Mouse (Mus musculus): Measurements from ENCODE around the gene Il17rd. TPM values are rescaled to one million over a fixed set of nuclear protein-coding genes. Genes with fewer than 3 reads are reported as not detected.

Il17rd gene
- polyA plus RNA-seq, 1 experiment from 2014 or later = 0.06 TPM

DNA sequence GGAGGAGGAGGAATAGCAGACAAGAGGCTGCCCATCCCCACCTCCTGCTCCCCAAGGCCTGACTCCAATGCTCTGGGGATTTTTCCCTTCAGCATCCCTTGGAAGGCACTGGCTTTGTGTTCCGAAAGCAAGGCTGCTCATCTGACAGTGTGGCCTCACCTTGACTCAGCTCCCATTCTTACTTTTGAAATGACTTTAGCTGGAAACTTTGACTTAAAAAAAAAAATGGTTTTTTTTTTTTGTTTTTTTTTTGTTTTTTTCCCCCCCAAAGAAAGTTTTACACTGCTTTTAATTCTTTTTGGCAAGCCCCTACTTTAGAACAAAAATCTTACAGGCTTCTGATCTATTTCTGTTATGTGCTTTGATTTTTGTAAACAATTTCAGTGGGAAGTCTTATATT lies 24.6 kb downstream of the Il17rd start:
- H3K4me3 ChIP-seq (ENCODE audit: inconsistent target) = no peak overlapping the region
- no peak overlapping the region for H3K27ac ChIP-seq
- 100% methylated on average over 1 of the region's 1 CpGs for WGBS (ENCODE audit: missing documents)
- no peaks in the 10 kb centered on the region for H3K36me3 ChIP-seq (ENCODE audit: inconsistent target)
- H3K79me2 ChIP-seq (ENCODE audit: inconsistent target) = no peaks in the 10 kb centered on the region

DNA sequence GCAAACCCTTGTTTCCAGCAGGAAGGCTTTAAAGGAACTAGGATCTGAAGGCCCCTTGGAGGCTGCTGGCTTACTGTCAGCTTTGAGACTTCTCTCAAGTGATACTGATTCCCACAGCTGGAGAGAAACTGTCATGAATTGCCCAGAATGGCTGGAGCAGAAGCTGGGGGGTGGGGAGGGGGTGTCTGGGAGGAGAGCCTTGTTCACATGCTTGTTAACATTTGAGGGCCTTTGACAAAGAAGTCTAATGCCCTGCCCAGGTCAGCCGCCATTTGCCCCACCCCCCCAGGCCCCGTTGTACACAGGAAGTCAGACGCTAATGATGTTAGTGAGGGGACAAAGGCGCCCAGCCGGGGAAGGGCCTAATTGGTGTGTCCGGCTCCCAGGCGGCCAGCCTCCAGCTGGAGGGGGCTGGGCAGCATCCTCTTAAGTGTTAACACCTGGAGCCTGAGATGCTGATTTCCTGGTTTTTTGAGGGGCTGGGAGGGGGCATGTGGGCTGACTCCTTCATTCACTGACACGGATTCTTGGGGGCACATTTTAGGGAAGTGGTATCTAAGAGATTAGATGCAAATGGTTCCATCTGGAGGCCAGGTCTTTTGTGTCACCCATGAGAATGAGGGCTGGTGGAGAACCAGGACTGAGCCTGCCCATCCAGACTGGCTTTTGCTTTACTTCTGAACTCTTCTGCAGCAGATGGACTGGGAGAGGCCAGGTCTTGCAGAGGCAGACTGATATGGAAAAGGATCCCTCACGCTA lies 27.6 kb downstream of the Il17rd start:
- Histone ChIP-seq H3K27ac (no peak overlapping the region), H3K79me2 (ENCODE audit: inconsistent target) (no peaks in the 10 kb centered on the region), H3K36me3 (ENCODE audit: inconsistent target) (no peaks in the 10 kb centered on the region), H3K4me3 (ENCODE audit: inconsistent target) (no peak overlapping the region)
- 37% methylated on average over 9 of the region's 9 CpGs for WGBS (ENCODE audit: missing documents)

DNA sequence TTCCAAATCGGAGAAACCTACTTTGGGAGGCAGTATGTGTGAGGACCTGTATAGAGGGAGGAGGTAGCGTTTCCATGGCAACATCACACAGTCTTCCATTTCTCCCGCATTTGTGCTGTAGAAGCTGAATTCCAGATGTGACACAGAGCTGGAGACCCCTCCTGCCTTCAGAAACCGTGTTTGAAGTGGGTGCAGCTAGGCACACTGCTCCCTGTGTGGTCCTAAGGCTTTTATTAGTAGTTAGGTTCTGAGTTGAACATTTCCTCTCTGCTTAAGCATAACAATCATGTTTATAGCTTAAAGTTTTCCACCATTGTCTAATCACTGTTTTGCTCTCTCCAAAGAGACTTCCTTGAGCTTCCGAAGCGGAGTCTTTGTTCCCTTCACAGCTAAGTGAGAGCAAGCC lies 29.1 kb downstream of the Il17rd start:
- Histone ChIP-seq H3K36me3 (ENCODE audit: inconsistent target) (no peaks in the 10 kb centered on the region), H3K27ac (no peak overlapping the region), H3K79me2 (ENCODE audit: inconsistent target) (no peaks in the 10 kb centered on the region), H3K4me3 (ENCODE audit: inconsistent target) (no peak overlapping the region)
- 81% methylated on average over 6 of the region's 6 CpGs for WGBS (ENCODE audit: missing documents)

DNA sequence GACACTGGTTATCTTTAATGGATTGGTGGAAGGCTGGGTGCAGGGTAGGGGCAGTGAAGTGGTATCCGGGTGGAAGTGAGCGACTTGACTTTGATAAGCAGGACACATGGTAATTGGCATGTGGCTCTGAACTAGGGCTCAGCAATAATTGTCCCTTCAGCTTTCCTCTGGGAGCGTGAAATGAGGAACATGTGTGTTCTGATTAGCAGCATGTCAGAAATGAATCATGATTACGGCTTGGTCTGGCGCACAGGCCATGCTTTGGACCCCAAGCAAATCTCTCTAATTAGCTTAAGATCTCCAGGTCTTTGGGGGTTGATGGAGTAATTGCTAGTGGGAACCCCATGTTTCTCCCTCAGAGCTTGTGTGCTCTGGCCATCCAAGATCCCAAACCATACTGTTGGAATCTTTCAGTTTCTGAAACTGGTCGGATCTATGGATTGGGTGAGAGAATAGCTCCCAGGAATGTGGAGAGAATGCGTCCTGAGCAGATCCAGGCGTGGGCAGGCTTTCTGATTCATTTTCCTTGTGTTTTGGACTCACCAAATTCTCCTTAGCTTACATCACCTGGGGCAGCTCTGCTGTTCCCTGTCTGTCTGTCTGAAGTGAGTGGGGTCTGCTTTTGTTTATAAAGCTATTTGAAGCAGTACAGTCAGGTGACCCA lies 30.8 kb downstream of the Il17rd start:
- H3K36me3 ChIP-seq (ENCODE audit: inconsistent target) = no peaks in the 10 kb centered on the region
- H3K79me2 ChIP-seq (ENCODE audit: inconsistent target) = no peaks in the 10 kb centered on the region
- no peak overlapping the region for H3K27ac ChIP-seq
- H3K4me3 ChIP-seq (ENCODE audit: inconsistent target) = no peak overlapping the region
- WGBS (ENCODE audit: missing documents) = 79% methylated on average over 8 of the region's 8 CpGs

DNA sequence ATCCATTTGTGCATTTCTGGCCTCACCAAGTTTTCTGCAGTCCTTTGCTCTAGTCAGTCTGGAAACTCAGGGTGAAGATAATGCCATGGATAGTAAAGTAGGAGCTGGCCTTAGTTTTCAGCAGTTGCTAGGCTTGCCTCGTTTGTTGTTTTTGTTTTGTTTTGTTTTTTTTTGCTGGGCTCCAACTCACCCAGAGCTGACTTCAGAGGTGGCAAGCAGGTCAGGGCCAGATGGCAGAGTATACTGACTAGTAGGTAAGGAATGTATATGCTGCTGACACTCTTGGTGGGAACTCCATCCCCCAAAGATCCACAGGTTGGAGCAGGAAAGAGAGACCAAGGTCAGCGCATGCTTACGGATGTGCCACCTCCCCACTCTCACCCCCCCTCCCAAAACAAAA lies 31.4 kb downstream of the Il17rd start:
- Histone ChIP-seq H3K27ac (no peak overlapping the region), H3K4me3 (ENCODE audit: inconsistent target) (no peak overlapping the region), H3K79me2 (ENCODE audit: inconsistent target) (no peaks in the 10 kb centered on the region), H3K36me3 (ENCODE audit: inconsistent target) (no peaks in the 10 kb centered on the region)
- WGBS (ENCODE audit: missing documents) = 96% methylated on average over 3 of the region's 3 CpGs

DNA sequence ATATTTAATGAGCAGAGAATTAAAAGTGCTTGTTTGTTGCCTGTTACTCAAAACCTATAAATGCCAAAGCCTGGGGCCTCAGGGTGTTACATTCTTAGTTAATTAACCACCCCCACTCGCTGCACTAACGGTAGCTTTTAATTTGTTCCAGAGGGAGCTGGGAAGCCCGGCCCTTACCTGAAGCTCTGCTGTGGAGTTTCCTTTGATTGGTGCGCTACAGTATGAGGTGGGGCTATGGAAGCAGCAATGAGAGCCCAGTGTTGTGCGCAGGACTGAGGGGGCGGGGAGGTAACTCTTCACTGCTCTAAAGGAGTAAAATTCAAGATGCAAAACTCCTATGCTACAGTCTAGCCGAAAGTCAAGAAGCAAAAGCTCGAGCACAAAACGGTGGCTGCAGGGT lies 32.0 kb downstream of the Il17rd start:
- Histone ChIP-seq H3K4me3 (ENCODE audit: inconsistent target) (no peak overlapping the region), H3K36me3 (ENCODE audit: inconsistent target) (no peaks in the 10 kb centered on the region), H3K27ac (no peak overlapping the region), H3K79me2 (ENCODE audit: inconsistent target) (no peaks in the 10 kb centered on the region)
- 85% methylated on average over 9 of the region's 9 CpGs for WGBS (ENCODE audit: missing documents)

DNA sequence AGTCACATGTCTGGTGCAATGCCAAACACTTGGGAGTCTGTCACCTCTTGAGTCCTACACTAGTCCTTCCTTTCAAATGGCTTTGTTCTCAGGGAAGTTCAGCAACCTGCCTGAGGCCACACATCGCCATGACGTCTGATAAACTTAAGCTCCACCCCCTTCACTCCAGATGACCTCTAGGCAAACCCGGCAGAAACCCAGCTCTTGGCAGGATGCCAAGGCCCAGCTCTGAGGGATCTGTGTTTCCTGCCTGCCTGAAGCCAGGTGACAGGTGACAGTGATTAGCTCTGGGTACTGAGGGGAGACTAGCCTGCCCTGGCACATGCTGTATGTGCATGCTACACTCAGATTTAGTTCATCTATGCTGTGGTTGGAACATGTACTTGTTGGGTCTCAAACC lies 33.2 kb downstream of the Il17rd start:
- Histone ChIP-seq H3K27ac (no peak overlapping the region), H3K79me2 (ENCODE audit: inconsistent target) (no peaks in the 10 kb centered on the region), H3K36me3 (ENCODE audit: inconsistent target) (no peaks in the 10 kb centered on the region), H3K4me3 (ENCODE audit: inconsistent target) (no peak overlapping the region)
- WGBS (ENCODE audit: missing documents) = 7% methylated on average over 3 of the region's 3 CpGs

DNA sequence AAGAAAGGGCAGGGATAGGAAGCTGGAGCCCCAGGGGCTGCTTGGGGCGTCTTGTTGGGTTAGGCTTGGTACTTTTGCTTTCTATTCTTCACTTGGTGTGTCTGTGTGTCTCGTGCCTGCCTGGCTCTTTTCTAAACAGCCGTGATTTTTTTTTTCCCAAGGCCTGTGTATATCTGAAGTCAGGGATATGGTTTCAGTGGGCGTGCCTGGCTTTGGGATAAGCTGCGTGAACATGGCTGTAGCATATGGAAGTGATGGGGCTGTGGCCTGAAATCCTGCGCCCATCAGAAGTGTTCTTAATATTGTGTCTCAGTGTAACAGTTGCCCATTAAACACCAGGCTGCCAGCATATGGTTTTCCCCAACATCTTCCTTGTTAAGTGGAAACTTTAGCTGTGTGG lies 36.3 kb downstream of the Il17rd start:
- WGBS (ENCODE audit: missing documents) = 75% methylated on average over 6 of the region's 6 CpGs

DNA sequence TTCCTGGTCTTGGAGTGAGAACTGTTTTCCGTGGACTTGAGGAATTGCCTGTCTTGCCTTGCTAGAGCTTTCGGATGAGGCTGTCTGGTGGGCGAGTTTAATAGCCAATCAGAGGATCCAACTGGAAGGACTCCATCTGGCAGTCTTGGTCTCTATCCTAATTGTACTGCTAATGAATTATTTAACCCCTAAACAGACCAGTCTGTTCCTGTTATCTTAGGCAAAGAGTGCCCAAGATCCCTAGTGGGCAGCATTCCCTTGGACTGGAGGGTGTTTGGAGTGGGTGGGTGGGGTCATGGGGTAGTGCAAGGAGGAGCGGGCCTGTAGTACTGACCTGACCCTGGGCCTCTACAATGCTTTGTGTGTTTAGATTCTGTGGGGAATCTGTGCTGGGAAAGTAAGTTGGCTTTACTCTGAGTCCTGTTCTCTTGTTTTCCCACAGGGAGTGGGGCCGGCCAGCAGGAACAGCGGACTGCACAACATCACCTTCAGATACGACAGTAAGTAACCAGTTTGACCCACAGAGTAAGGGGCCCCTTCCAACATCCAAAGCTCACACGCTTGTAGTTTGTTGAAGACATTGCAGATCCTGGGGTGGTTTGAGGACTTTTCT lies 37.3 kb downstream of the Il17rd start:
- Histone ChIP-seq H3K36me3 (ENCODE audit: inconsistent target) (no peaks in the 10 kb centered on the region), H3K79me2 (ENCODE audit: inconsistent target) (no peaks in the 10 kb centered on the region), H3K4me3 (ENCODE audit: inconsistent target) (no peak overlapping the region), H3K27ac (no peak overlapping the region)
- WGBS (ENCODE audit: missing documents) = 93% methylated on average over 8 of the region's 8 CpGs

More for the DNA sequence above, 36.3 kb downstream of the Il17rd start:
- H3K79me2 ChIP-seq (ENCODE audit: inconsistent target) = no peaks in the 10 kb centered on the region
- H3K27ac ChIP-seq = no peak overlapping the region
- no peaks in the 10 kb centered on the region for H3K36me3 ChIP-seq (ENCODE audit: inconsistent target)
- no peak overlapping the region for H3K4me3 ChIP-seq (ENCODE audit: inconsistent target)

DNA sequence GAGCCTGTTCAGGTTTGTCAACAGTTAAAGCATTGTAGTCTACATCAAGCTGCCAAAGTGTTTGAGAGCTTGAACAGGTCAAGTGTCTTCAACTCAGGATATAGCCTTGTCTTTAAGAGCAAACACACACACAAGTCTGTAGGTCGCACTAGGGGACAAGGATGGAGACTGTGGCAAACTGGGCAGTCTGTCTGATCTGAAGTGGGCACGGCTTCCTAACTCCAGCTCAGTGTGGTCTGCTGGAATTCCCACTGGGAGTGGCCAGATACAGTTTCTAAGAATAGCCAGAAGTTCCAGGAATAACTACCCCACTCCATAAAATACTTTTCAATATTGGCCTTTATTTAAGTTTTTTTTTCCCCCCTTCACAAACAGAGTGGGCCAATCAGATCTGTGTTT lies 37.8 kb downstream of the Il17rd start:
- H3K27ac ChIP-seq = no peak overlapping the region
- no peaks in the 10 kb centered on the region for H3K79me2 ChIP-seq (ENCODE audit: inconsistent target)
- H3K4me3 ChIP-seq (ENCODE audit: inconsistent target) = no peak overlapping the region
- WGBS (ENCODE audit: missing documents) = 89% methylated on average over 2 of the region's 2 CpGs
- no peaks in the 10 kb centered on the region for H3K36me3 ChIP-seq (ENCODE audit: inconsistent target)

DNA sequence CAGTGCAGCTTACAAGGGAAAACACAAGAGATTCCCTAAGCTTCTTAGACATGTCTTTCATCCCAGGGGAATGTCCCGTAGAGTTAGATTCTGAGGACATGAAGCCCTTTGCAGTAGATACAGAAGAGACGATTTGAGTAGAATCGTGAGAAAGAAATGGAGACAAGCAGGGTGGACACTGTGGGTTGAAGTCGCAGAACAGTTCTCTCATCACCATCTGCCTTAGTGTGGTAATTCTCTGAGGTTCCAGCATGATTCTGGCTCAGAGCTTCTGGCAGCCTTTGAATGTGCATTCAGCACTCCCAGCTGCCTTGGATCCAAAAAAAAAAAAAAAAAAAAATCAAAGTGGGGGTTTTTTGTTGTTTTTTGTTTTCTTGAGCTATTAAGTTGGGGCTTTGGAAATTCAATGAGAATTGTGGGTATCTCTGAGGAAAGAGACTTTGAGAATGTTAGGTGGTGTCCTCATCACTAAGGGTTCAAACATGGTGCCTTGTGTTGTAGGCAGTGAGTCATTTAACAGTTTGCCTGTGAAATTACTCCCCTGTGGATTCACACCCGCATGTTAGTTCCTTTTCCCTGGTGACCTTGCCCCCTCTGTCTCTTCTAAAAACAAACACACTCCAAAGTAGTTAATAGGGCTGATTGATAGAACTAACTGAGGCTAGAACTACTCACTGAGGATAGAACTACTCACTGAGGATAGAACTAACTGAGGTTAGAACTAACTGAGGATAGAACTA lies 43.0 kb downstream of the Il17rd start:
- Histone ChIP-seq H3K4me3 (ENCODE audit: inconsistent target) (no peak overlapping the region), H3K36me3 (ENCODE audit: inconsistent target) (no peaks in the 10 kb centered on the region), H3K27ac (no peak overlapping the region), H3K79me2 (ENCODE audit: inconsistent target) (no peaks in the 10 kb centered on the region)
- WGBS (ENCODE audit: missing documents) = 87% methylated on average over 5 of the region's 5 CpGs

DNA sequence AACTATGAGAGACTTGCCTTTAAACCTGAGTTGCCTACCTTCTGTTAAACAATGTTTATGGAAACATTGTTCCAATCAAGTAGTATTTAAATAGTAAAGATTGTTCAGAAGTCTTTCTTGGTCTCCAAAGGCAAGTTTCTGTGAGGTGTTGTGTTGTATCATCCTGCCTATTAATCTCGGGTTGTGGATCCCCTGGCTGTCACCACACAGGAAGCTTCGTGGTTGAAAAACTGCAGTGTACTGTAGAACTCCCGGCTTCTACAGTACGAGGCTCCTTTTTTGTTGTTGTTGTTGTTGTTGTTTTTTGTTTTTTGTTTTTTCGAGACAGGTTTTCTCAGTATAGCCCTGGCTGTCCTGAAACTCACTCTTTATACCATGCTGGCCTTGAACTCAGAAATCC lies 46.7 kb downstream of the Il17rd start:
- Histone ChIP-seq H3K27ac (no peak overlapping the region), H3K79me2 (ENCODE audit: inconsistent target) (no peaks in the 10 kb centered on the region), H3K4me3 (ENCODE audit: inconsistent target) (no peak overlapping the region), H3K36me3 (ENCODE audit: inconsistent target) (no peaks in the 10 kb centered on the region)
- 23% methylated on average over 5 of the region's 5 CpGs for WGBS (ENCODE audit: missing documents)

DNA sequence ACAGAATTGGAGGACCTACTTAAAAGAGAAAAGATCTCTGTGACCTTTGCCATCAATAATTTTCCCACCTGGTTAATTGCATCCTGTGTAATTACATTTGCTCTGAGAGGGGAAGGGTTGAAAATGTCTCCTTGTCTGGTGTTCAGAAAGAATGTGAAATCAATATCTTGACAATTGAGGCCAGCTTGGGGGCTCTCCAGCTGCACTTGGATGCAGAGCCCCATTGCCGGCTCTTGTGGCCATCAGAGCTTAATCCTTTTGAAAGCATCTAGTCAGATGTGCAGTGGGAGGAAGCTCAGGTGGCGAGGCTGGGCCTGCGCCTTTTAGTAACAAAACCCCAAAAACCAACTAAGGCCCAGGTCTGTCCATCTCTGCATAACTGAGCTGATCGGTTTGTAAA lies 47.3 kb downstream of the Il17rd start:
- 82% methylated on average over 4 of the region's 4 CpGs for WGBS (ENCODE audit: missing documents)
- Histone ChIP-seq H3K36me3 (ENCODE audit: inconsistent target) (no peaks in the 10 kb centered on the region), H3K4me3 (ENCODE audit: inconsistent target) (no peak overlapping the region), H3K27ac (no peak overlapping the region), H3K79me2 (ENCODE audit: inconsistent target) (no peaks in the 10 kb centered on the region)

DNA sequence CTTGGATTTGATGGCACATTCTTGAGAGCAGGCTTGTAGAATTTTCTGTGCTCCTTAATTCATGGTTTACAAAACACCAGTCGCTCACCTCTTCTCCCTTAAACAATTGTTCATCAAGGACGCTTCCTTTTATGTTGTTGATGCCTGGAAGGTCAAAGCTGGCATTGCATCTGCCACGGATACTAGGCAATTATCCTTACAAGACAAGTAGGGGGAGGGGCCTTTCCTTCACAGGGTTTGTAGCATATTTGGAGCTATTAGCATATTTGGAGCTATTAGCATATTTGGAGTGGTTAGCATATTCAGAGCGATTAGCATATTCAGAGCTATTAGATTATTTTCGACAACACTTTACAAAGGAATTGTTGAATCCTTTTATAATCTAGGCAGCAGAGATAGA lies 55.5 kb downstream of the Il17rd start:
- H3K36me3 ChIP-seq (ENCODE audit: inconsistent target) = no peaks in the 10 kb centered on the region
- no peak overlapping the region for H3K27ac ChIP-seq
- no peak overlapping the region for H3K4me3 ChIP-seq (ENCODE audit: inconsistent target)
- WGBS (ENCODE audit: missing documents) = 93% methylated on average over 5 of the region's 5 CpGs
- H3K79me2 ChIP-seq (ENCODE audit: inconsistent target) = no peaks in the 10 kb centered on the region

DNA sequence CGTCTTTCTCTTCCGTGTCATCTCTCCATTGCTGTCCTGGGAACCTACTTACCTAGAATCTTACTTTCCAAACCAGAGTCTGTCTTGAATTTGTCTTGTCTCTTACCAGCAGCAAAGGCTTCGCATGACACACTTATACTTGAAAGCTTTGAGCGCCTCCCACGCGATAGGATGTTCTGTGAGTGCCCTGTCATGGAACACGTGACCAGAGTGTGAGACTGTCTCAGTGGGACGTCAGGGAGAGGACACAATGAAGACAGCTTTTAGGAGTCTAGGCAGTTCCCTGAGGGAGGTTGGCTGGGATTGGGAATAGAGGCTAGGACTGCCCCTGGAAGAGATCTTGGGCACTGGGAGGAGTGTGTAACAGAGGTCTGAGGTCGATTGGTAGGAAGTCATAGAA lies 57.4 kb downstream of the Il17rd start:
- WGBS (ENCODE audit: missing documents) = 84% methylated on average over 9 of the region's 9 CpGs
- Histone ChIP-seq H3K79me2 (ENCODE audit: inconsistent target) (no peaks in the 10 kb centered on the region), H3K36me3 (ENCODE audit: inconsistent target) (no peaks in the 10 kb centered on the region), H3K27ac (no peak overlapping the region), H3K4me3 (ENCODE audit: inconsistent target) (no peak overlapping the region)
